Mouse (Mus musculus): Measurements from ENCODE around the gene Nudt9. TPM values are rescaled to one million over a fixed set of nuclear protein-coding genes. Genes with fewer than 3 reads are reported as not detected.

Gene Nudt9
- polyA plus RNA-seq, 1 experiment from 2014 or later = 48.4 TPM

- H3K4me3 ChIP-seq (ENCODE audit: control insufficient read depth in 1 of 2, insufficient read depth in 1 of 2, low read depth in 1 of 2, low read length in 2 of 2) = peak within 1 kb of the TSS; percentile 9 to 22
- no peaks in the 10 kb centered on the region for H3K9me3 ChIP-seq (ENCODE audit: control insufficient read depth, low read length)
- H3K27ac ChIP-seq (replicated peaks in 1 of 2; ENCODE audit: control insufficient read depth in 1 of 2, insufficient read depth in 1 of 2, low read depth in 2 of 2, low read length in 2 of 2) = peak within 1 kb of the TSS; percentile 77 to 80
- H3K4me2 ChIP-seq (ENCODE audit: low read length) = peak within 1 kb of the TSS; percentile 57
- peaks cover 35 to 58% of the 10 kb centered on the region in 2 experiments for H3K4me1 ChIP-seq (ENCODE audit: control insufficient read depth in 2 of 2, insufficient read depth in 2 of 2, low read length in 2 of 2)
- no peaks in the 10 kb centered on the region for H3K27me3 ChIP-seq (ENCODE audit: control insufficient read depth, insufficient read depth, low read length)
- ATAC-seq (ENCODE audit: insufficient number of reproducible peaks, insufficient read depth, low FRiP score, low read depth) = peak; percentile 41; the same call in 1 of the 2 replicates
- H3K36me3 ChIP-seq (ENCODE audit: control insufficient read depth, insufficient read depth, low read length) = no peaks in the 10 kb centered on the region
- H3K9ac ChIP-seq (ENCODE audit: low read length) = peak within 1 kb of the TSS; percentile 67
- 31% methylated on average over 15 of the region's 15 CpGs for WGBS
Observed at GRCm38 (mm10) chr5:104113491-104114172, 67.5 kb downstream of the Nudt9 start, which contains the start of gene Sparcl1. Sparcl1 (minus strand) TSS chr5:104113733.

Small RNA genes lying within 50 kb of the gene (microRNA-seq; reads per million reads assigned to microRNA genes)
- gene Mir5619 = 0.84 reads per million

Other genes starting within 250 kb of the Nudt9 start
- 11.9 and 14.2 TPM in 2 replicates for gene Klhl8, start 135.0 kb upstream of the Nudt9 start, polyA plus RNA-seq (2014; fragmentation: Nextera tagmentation; extraction: Ambion mirVana)
- not detected in 2 replicates for gene Hsd17b13, start 68.9 kb upstream of the Nudt9 start, polyA plus RNA-seq (2014; fragmentation: Nextera tagmentation; extraction: Ambion mirVana)
- 4.1 and 5.4 TPM in 2 replicates for gene Hsd17b11, start 24.4 kb upstream of the Nudt9 start, polyA plus RNA-seq (2014; fragmentation: Nextera tagmentation; extraction: Ambion mirVana)
- gene Gm17660, start 31.3 kb downstream of the Nudt9 start, polyA plus RNA-seq (2014; fragmentation: Nextera tagmentation; extraction: Ambion mirVana) = 0.49 TPM in 1 of 2 replicates, not detected in the other
- gene Sparcl1, start 67.4 kb downstream of the Nudt9 start, polyA plus RNA-seq (2014; fragmentation: Nextera tagmentation; extraction: Ambion mirVana) = 77.0 and 85.0 TPM in 2 replicates
- gene Dspp, start 124.4 kb downstream of the Nudt9 start, polyA plus RNA-seq (2014; fragmentation: Nextera tagmentation; extraction: Ambion mirVana) = not detected in 2 replicates
- gene Dmp1, start 156.3 kb downstream of the Nudt9 start, polyA plus RNA-seq (2014; fragmentation: Nextera tagmentation; extraction: Ambion mirVana) = 0.09 TPM in 1 of 2 replicates, not detected in the other